Mouse (Mus musculus) lung, postnatal 0 days (tissue): ENCODE results near the gene Napepld.

Source experiments
- CTCF ChIP-seq: IDR thresholded peaks from 2 replicates; pipeline ENCODE4 v1.5.1; 2016; ENCODE audit warnings: antibody characterized with exemption, mild to moderate bottlenecking
- EP300 ChIP-seq: IDR thresholded peaks from 2 replicates; pipeline ENCODE4 v1.6.1; 2016; ENCODE audit warnings: antibody characterized with exemption, mild to moderate bottlenecking, control low read depth

DNA sequence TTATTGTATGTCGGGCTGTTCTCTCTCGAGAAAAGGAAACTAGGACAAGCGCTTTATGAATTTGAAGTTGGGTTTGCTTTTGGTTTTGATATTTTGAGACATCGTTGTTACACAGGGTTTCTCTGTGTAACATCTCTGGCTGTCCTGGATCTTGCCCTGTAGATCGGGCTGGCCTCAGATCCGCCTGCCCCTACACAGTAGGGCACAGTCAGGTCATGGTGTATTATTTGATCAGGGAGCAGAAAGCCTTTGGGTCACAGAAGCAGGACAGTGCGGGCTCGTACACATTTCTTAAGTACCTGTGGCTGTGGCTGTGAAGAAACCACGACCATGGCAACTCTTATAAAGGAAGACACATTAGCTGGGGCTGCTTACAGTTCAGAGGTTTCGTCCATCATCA is 36.4 kb upstream of the Napepld start:
- TF ChIP-seq CTCF (no peak), EP300 (no peak)
